Mouse (Mus musculus) skeletal muscle tissue, postnatal 0 days (tissue): Measurements from ENCODE around the gene Tlr7. TPM values are rescaled to one million over a fixed set of nuclear protein-coding genes. Genes with fewer than 3 reads are reported as not detected.

Experiments used
- polyA plus RNA-seq: library from polyadenylated mRNA; unstranded; fragments of >200 nt; fragmentation: Nextera tagmentation; extraction: Ambion mirVana; gene quantifications from 2 replicates; pipeline ENCODE4 v1.2.1, GENCODE M21; 2015

The Tlr7 gene
- polyA plus RNA-seq = 0.56 and 0.82 TPM in 2 replicates

DNA sequence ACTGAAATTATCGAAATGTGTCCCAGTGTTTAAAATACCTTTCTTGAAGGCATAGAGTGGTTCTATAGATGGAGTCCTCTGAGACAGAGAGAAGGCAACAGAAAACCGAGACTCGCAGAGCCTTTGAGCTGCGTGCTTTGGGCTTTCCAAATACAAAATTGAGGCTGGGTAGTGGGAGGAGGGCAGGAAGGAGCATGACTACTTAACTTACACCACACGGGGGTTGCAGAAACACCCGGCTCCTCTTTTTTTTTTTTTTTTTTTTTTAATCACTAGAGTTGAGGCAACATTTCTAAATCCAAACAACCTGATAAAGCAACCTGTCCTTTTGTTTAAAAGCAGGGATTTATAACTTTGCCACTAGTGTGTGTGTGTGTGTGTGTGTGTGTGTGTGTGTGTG, at the start of gene Tlr7:
Tlr7 (minus strand) TSS at position 160 of the 400 bp plus-strand sequence.

DNA sequence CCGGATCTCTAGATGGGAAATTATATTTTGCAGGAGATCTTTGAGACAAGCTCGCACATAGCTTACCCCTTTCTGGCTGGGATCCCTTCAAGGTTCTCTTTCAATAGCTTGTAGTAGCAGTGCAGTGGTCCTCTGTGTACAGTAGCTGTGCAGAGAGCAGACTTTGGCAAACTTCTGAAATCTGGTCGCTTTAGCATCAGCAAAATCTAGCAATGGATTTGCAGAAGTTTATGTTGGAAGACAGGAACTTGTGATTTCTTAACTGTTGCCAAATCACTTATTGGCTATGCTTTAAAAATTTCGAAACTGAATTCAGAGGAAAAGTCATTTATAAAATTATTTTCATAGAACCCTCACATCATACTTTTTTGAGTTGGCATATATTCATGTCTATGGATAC, 66.3 kb downstream of the Tlr7 start, which contains the start of gene Tlr8:
Tlr8 (minus strand) TSS at position 244 of the 400 bp plus-strand sequence.

Other genes starting within 250 kb of the Tlr7 start
- gene Tmsb4x, start 121.2 kb downstream of the Tlr7 start, polyA plus RNA-seq = 1,537 and 2,077 TPM in 2 replicates
- 0.18 and 0.79 TPM in 2 replicates for gene Tlr8, start 66.2 kb downstream of the Tlr7 start, polyA plus RNA-seq
- gene Prps2, start 52.2 kb upstream of the Tlr7 start, polyA plus RNA-seq = 3.1 and 3.5 TPM in 2 replicates